1 mouse cellular context compared by ENCODE assay signal in the genomic region with DNA sequence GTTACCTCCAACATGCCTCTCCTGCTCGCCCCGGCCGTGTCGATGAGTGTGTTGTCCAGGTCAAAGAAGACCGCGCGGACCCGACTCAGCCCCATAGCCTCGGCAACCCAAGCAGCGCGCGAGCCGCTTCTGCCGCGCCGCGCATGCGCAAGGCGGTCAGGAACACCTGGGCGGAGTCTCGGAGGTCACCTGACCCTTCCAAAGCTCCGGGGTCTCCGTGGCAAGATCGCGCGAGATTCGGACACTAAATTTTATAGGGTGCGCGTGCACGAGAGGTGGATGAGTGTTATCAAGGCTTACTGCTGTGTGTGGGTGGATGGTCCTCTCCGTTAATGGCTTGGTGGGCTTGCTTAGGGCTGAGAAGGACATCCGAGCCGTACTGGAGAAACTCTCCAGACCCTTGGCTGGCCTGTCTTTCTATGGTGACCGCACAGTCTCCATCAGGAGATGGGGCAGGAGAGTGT.
TF ChIP-seq lines count a peak whose summit lies in the region.

A gene (minus strand): TSS at position 151 of the 464 bp plus-strand sequence.
A gene (minus strand): TSS at position 167 of the 464 bp plus-strand sequence.

TF ChIP-seq in MEL, 35 proteins besides CTCF, POLR2A, EP300 and RAD21 (continued from another document):
- TF ChIP-seq SMC3 (IDR thresholded peaks at IDR 0.05; ENCODE audit: low read depth, low read length) (no peak), NRF1 (IDR thresholded peaks at IDR 0.05; ENCODE audit: insufficient read depth, low read depth, low read length, poor library complexity, severe bottlenecking) (peak; percentile 84), ZNF384 (IDR thresholded peaks at IDR 0.05; ENCODE audit: low read depth, low read length) (no peak), USF2 (IDR thresholded peaks at IDR 0.05; ENCODE audit: borderline replicate concordance in 1 of 2, insufficient read depth in 1 of 2, low read depth in 1 of 2, low read length in 2 of 2) (peak in 1 of 2 experiments; percentile 81; a peak in 2 of 4 replicates), MEF2A (IDR thresholded peaks at IDR 0.05; ENCODE audit: extremely low read depth, insufficient replicate concordance, low read depth, low read length, poor library complexity, severe bottlenecking) (0 out of 2 replicates have a peak, but pooled peaks have one; percentile 27), CHD1 (IDR thresholded peaks at IDR 0.05; ENCODE audit: low read depth, low read length) (0 out of 2 replicates have a peak, but pooled peaks have one; percentile 52), NELFE (IDR thresholded peaks at IDR 0.05; ENCODE audit: low read depth, low read length) (peak; percentile 88), USF1 (IDR thresholded peaks at IDR 0.05; ENCODE audit: low read depth, low read length) (peak; percentile 95), MYB (IDR thresholded peaks at IDR 0.05; ENCODE audit: low read depth, low read length) (no peak), MAZ (IDR thresholded peaks at IDR 0.05; ENCODE audit: low read depth, low read length) (peak; percentile 59; the same call in 1 of the 2 replicates), ZC3H11A (IDR thresholded peaks at IDR 0.05; ENCODE audit: low read depth, low read length) (no peak), POLR2AphosphoS5 (IDR thresholded peaks at IDR 0.05; ENCODE audit: borderline replicate concordance, low read depth, low read length) (peak; percentile 62; the same call in 1 of the 2 replicates), ELF1 (IDR thresholded peaks at IDR 0.05; ENCODE audit: low read depth, low read length) (no peak; the same call in none of the 2 replicates), GABPA (IDR thresholded peaks at IDR 0.05; ENCODE audit: low read depth, low read length) (no peak), ZKSCAN1 (IDR thresholded peaks at IDR 0.05; ENCODE audit: low read depth, low read length) (no peak), MAFK (IDR thresholded peaks at IDR 0.05; ENCODE audit: borderline replicate concordance, low read depth, low read length) (no peak), GATA1 (IDR thresholded peaks at IDR 0.05; ENCODE audit: low read depth, low read length) (peak; percentile 67; the same call in 1 of the 2 replicates), ZMIZ1 (IDR thresholded peaks at IDR 0.05; ENCODE audit: low read depth, low read length) (peak; percentile 88)
TF ChIP-seq in MEL: peak in this region for 23.
